Mouse (Mus musculus): ENCODE data around the gene Bricd5. TPM values are rescaled to one million over a fixed set of nuclear protein-coding genes. Genes with fewer than 3 reads are reported as not detected.

The Bricd5 gene
- polyA plus RNA-seq, 2 experiments = 0.29 TPM; not detected in 1

DNA sequence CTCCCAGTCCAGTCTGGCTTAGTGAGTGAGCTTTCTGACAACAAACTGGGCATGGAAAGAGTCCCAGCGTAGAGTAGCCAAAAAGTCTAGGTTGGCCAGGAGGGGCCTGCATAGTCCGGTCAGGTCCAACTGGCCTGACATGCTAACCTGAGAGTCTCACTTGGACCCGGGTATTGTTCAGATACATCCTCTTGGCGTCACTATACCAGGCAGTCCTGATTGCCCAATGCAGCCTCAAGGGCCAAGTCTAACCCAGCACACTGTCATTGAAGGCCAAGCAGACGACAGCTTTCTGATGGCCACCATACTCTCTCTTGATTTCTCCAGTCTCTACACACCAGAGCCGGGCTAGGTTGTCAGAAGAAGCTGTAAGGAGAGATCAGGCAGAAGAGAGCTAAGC lies 1.9 kb downstream of the Bricd5 start:
- Histone ChIP-seq H3K4me2 (ENCODE audit: low read depth) (no peak overlapping the region), H3K9me3 (ENCODE audit: control insufficient read depth, low read length) (no peaks in the 10 kb centered on the region), H3K4me1 (replicated peaks; ENCODE audit: control insufficient read depth in 2 of 2, insufficient read depth in 2 of 2, low read length in 1 of 2) (peaks cover 13 to 29% of the 10 kb centered on the region in 2 experiments), H3K27ac (no peak overlapping the region), H3K36me3 (replicated peaks; ENCODE audit: control insufficient read depth, insufficient read depth, low read depth) (peaks cover 25% of the 10 kb centered on the region), H3K4me3 (ENCODE audit: insufficient read depth in 1 of 2, low read depth in 2 of 2, low read length in 2 of 2) (no peak overlapping the region), H3K27me3 (ENCODE audit: control insufficient read depth, insufficient read depth, low read length) (no peaks in the 10 kb centered on the region), H3K9ac (replicated peaks) (no peak overlapping the region)
- no peak for DNase-seq (ENCODE audit: low read depth in 3 of 3, low spot score in 3 of 3)
- WGBS (ENCODE audit: insufficient replicate concordance) = 81% methylated on average over 6 of the region's 6 CpGs
- ATAC-seq (ENCODE audit: insufficient read depth) = no peak
- TF ChIP-seq CTCF (IDR thresholded peaks at IDR 0.05; ENCODE audit: low read depth) (no peak), EP300 (IDR thresholded peaks at IDR 0.05; ENCODE audit: low read depth) (no peak)

DNA sequence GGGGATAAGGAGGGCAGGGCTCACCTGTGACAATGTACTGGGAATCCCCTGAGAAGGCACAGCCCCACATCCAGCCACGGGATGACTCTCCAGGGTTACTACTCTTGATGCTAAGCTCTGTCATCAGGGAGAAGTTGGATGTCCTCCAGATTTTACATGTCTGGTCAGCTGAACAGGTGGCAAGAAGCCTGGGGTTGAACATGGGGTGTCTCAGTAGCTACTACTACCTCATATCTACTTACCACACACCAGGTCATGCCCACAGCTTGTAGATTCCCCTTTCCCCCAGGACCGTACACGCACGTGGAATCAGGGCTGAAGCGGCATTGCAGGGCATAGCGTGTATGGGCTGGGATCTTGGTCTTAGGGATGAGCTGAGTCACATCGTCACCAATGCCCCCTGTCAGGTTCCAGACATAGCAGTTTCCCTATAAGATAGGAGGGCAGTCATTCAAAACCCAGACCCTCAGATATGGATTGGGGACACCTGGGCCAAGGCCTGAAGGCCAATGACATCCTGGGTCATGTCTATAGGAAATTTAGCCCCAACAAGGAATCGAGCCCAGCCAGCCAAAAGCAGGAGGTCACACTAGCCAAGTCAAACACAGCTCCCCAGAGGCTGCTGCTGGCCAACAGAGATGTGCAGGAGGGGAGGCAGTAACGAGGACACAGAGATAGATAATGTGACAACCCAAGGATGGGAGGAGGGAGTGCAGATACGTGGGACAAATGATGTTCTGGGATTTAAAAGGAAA lies 2.5 kb downstream of the Bricd5 start:
- 79% methylated on average over 10 of the region's 10 CpGs for WGBS (ENCODE audit: insufficient replicate concordance)
- DNase-seq (ENCODE audit: low read depth in 3 of 3, low spot score in 3 of 3) (no peak), ATAC-seq (ENCODE audit: insufficient read depth) (no peak)
- Histone ChIP-seq H3K9me3 (ENCODE audit: control insufficient read depth, low read length) (no peaks in the 10 kb centered on the region), H3K4me1 (replicated peaks; ENCODE audit: control insufficient read depth in 2 of 2, insufficient read depth in 2 of 2, low read length in 1 of 2) (peaks cover 13 to 29% of the 10 kb centered on the region in 2 experiments), H3K9ac (replicated peaks) (no peak overlapping the region), H3K36me3 (replicated peaks; ENCODE audit: control insufficient read depth, insufficient read depth, low read depth) (peaks cover 25% of the 10 kb centered on the region), H3K27me3 (ENCODE audit: control insufficient read depth, insufficient read depth, low read length) (no peaks in the 10 kb centered on the region), H3K4me2 (ENCODE audit: low read depth) (no peak overlapping the region), H3K27ac (no peak overlapping the region), H3K4me3 (ENCODE audit: insufficient read depth in 1 of 2, low read depth in 2 of 2, low read length in 2 of 2) (no peak overlapping the region)
- TF ChIP-seq EP300 (IDR thresholded peaks at IDR 0.05; ENCODE audit: low read depth) (no peak), CTCF (IDR thresholded peaks at IDR 0.05; ENCODE audit: low read depth) (no peak)

DNA sequence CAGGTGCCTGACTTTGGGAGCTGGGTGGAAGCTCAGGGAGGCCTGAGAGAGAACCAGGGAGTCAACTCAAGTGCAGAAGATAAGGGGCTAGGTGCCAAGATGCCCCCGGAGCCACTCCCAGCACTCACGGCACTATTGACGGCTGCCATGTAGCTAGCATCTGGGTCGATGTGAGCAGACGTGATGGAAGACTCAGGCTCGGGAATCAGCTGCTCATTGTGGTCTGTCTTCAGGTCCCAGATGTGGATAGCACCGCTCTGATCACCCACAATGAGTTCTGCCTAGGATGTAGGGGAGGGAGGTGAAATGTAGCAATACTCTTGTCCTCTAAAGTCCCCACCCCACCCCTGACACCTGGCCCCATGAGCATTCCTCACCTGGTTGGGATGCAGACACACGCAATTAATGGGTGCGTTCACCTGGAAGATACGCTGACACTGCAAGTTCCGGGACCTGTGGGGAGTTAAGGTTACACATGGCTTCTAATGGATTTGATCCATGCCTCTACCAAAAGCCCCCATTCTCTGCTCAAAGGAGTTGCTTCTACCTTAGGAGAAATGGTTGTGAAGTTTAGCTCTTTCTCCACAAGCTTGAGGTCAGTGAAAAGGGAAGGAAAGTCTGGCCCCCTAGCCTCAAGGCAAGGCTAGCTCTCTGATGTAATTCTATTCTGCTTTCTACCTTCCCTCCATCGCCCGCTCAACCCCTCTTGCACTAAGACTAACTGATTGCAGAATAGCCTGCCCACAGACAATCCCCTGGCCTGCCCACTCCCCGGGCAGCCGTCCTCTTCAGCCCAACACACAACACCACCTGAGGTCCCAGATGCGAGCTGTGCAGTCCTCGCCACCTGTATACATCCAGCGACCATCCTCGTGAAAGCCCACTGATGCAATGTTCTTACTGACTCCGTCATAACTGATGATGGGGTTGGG lies 3.6 kb downstream of the Bricd5 start:
- ATAC-seq (ENCODE audit: insufficient read depth) = no peak
- H3K9ac ChIP-seq (replicated peaks) = peak overlapping the region; percentile 72; the same call in 1 of the 2 replicates
- H3K4me2 ChIP-seq (ENCODE audit: low read depth) = peak overlapping the region; percentile 88
- TF ChIP-seq EP300 (IDR thresholded peaks at IDR 0.05; ENCODE audit: low read depth) (no peak), CTCF (IDR thresholded peaks at IDR 0.05; ENCODE audit: low read depth) (no peak)
- no peaks in the 10 kb centered on the region for H3K9me3 ChIP-seq (ENCODE audit: control insufficient read depth, low read length)
- H3K27ac ChIP-seq = no peak overlapping the region
- 80% methylated on average over 20 of the region's 20 CpGs for WGBS (ENCODE audit: insufficient replicate concordance)
- no peak for DNase-seq (ENCODE audit: low read depth in 3 of 3, low spot score in 3 of 3)
- peak overlapping the region; percentile 72 to 73; a peak in 3 of 4 replicates for H3K4me3 ChIP-seq (ENCODE audit: insufficient read depth in 1 of 2, low read depth in 2 of 2, low read length in 2 of 2)
- no peaks in the 10 kb centered on the region for H3K27me3 ChIP-seq (ENCODE audit: control insufficient read depth, insufficient read depth, low read length)
- H3K36me3 ChIP-seq (replicated peaks; ENCODE audit: control insufficient read depth, insufficient read depth, low read depth) = peaks cover 22% of the 10 kb centered on the region
- peaks cover 7 to 21% of the 10 kb centered on the region in 2 experiments for H3K4me1 ChIP-seq (replicated peaks; ENCODE audit: control insufficient read depth in 2 of 2, insufficient read depth in 2 of 2, low read length in 1 of 2)

DNA sequence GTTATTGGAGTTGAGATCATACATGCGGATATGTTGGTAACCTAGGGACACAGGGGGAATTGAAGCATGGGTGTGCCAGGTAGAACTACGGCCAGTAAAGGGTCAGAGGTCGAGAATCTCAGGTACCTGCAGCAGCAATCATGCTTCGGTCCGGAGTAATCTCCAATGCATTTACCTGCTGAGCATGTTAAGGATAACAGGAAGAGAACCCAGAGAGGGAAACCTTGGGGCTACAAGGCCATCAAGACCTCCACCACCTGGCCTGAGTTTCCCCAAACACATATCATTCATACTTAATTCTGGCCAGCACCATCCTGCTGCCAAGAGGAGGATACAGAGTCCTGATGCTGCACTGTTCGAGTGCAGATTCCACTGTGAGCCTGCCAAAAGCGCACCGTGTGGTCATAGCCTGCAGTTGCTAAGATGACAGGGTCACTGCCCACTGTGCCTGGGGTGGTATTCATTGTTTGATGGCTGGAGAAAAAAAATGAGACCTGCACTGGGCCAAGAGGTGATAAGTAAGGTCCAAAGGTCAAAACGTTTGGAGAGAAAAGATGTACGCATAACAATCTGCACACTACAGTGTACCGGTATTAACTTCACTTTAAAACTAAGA lies 4.4 kb downstream of the Bricd5 start:
- WGBS (ENCODE audit: insufficient replicate concordance) = 54% methylated on average over 11 of the region's 11 CpGs
- ATAC-seq (ENCODE audit: insufficient read depth) (no peak), DNase-seq (ENCODE audit: low read depth in 3 of 3, low spot score in 3 of 3) (no peak)
- Histone ChIP-seq H3K27ac (peak overlapping the region; percentile 25; the same call in 1 of the 2 replicates), H3K9me3 (ENCODE audit: control insufficient read depth, low read length) (no peaks in the 10 kb centered on the region), H3K27me3 (ENCODE audit: control insufficient read depth, insufficient read depth, low read length) (no peaks in the 10 kb centered on the region), H3K36me3 (replicated peaks; ENCODE audit: control insufficient read depth, insufficient read depth, low read depth) (peaks cover 22% of the 10 kb centered on the region), H3K9ac (replicated peaks) (peak overlapping the region; percentile 72), H3K4me3 (ENCODE audit: insufficient read depth in 1 of 2, low read depth in 2 of 2, low read length in 2 of 2) (peak overlapping the region; percentile 72 to 73), H3K4me1 (replicated peaks; ENCODE audit: control insufficient read depth in 2 of 2, insufficient read depth in 2 of 2, low read length in 1 of 2) (peaks cover 3 to 15% of the 10 kb centered on the region in 2 experiments), H3K4me2 (ENCODE audit: low read depth) (peak overlapping the region; percentile 88)
- TF ChIP-seq CTCF (IDR thresholded peaks at IDR 0.05; ENCODE audit: low read depth) (no peak), EP300 (IDR thresholded peaks at IDR 0.05; ENCODE audit: low read depth) (no peak)
